25 mouse cellular contexts compared by ENCODE assay signal in the genomic region with DNA sequence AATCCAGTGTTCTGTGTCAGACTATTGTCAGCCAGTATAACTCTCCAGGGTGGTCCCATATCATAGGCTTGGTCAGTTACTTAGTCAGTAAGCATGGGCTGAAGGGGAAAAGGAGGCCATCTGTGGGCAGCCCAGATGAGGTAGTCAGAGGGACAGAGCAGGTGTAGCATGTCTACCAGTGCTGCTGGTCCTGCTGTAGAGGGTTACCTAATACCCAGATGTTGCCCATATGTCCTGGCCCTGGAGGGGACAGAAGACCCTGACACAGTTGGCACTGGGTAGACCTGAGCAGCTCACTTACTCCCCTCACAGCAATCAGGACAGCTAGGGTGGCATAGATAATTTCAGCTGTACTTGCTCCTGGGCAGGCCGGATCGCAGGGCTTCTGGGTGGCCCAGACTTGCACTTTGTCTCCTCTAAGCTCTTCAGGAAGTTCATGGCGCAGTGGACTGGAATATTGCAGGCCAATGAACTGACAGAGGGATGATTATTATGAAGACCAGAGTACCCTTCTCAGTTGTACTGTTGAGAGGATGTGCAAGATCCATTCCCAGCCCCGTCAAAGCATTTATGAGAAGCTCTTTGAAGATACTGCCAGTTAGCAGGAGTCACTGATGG. TPM values are rescaled to one million over a fixed set of nuclear protein-coding genes. Genes with fewer than 3 reads are reported as not detected.
DNase-seq lines count a peak whose midpoint lies in the region; ATAC-seq lines count a peak whose summit lies in the region.
"Had no signal": no experiment of that assay in that cellular context is flagged by ENCODE, and none has a peak within 500 bp of the region (broad histone marks: within the 10 kb centered on the region; RNA-seq: fewer than 3 reads in every experiment).

No protein-coding gene starts in this region.

- peaks cover 36% of the 10 kb centered on the region for H3K36me3 ChIP-seq in hindbrain, embryonic 12.5 days
- peaks cover 50% of the 10 kb centered on the region for H3K36me3 ChIP-seq in hindbrain, embryonic 14.5 days (replicated peaks; ENCODE audit: control insufficient read depth, insufficient read depth)
- peaks cover 6% of the 10 kb centered on the region for H3K36me3 ChIP-seq in kidney, embryonic 15.5 days
- no peaks in the 10 kb centered on the region for H3K36me3 ChIP-seq in kidney, embryonic 16.5 days (ENCODE audit: insufficient read depth, low read length)
- H3K36me3 ChIP-seq in limb, embryonic 12.5 days = peaks cover 23% of the 10 kb centered on the region; the same call in 1 of the 2 replicates
- H3K36me3 ChIP-seq: liver, embryonic 15.5 days had no signal

- DNase-seq in heart, adult 11 months = peak; percentile 79
- no peak for DNase-seq in heart, adult 9 months (ENCODE audit: low spot score in 2 of 2)
- no peak for DNase-seq in hindbrain, embryonic 14.5 days (ENCODE audit: low spot score)
- no peak for DNase-seq in cerebellum, adult 8-10 months
- DNase-seq: adrenal gland, adult 8-10 months; layer of hippocampus, adult 9-11 months; thymus, postnatal 14 days had no signal

- 0 out of 2 replicates have a peak, but pooled peaks have one; percentile 52 for ATAC-seq in hindbrain, embryonic 12.5 days (ENCODE audit: low FRiP score)
- no peak for ATAC-seq in hindbrain, embryonic 14.5 days (ENCODE audit: low FRiP score)
- no peak for ATAC-seq in kidney, embryonic 15.5 days (replicated peaks; ENCODE audit: low FRiP score)
- no peak for ATAC-seq in kidney, embryonic 16.5 days (ENCODE audit: low FRiP score, low TSS enrichment)
- ATAC-seq in limb, embryonic 12.5 days (ENCODE audit: insufficient number of reproducible peaks, insufficient read depth, low FRiP score, low TSS enrichment, low read depth) = no peak; the same call in 1 of the 2 replicates
- ATAC-seq: CD4-positive, CD25-positive, alpha-beta regulatory T cell, adult 4 months; forebrain, embryonic 13.5 days; midbrain, embryonic 16.5 days; Patski had no signal

- WGBS in hindbrain, embryonic 12.5 days = 89% methylated on average over 4 of the region's 4 CpGs
- 99% methylated on average over 4 of the region's 4 CpGs for WGBS in hindbrain, embryonic 14.5 days
- WGBS in kidney, embryonic 15.5 days = 82% methylated on average over 4 of the region's 4 CpGs
- WGBS in kidney, embryonic 16.5 days = 80% methylated on average over 4 of the region's 4 CpGs
- WGBS in limb, embryonic 12.5 days = 82% methylated on average over 4 of the region's 4 CpGs

- no peak overlapping the region for H3K4me3 ChIP-seq in hindbrain, embryonic 12.5 days
- H3K4me3 ChIP-seq in hindbrain, embryonic 14.5 days (replicated peaks; ENCODE audit: low read length) = no peak overlapping the region
- no peak overlapping the region for H3K4me3 ChIP-seq in kidney, embryonic 15.5 days (replicated peaks)
- H3K4me3 ChIP-seq in kidney, embryonic 16.5 days (ENCODE audit: low read length) = no peak overlapping the region
- no peak overlapping the region for H3K4me3 ChIP-seq in limb, embryonic 12.5 days (replicated peaks)
- H3K4me3 ChIP-seq: embryonic facial prominence, embryonic 12.5 days; erythroblast, embryonic 14.5 days; forebrain, embryonic 13.5 days; hindbrain, embryonic 15.5 days; left cerebral cortex, adult 2 months; liver, embryonic 15.5 days; megakaryocyte, embryonic 14.5 days had no signal

- H3K9me3 ChIP-seq in hindbrain, embryonic 12.5 days (replicated peaks) = no peaks in the 10 kb centered on the region
- no peaks in the 10 kb centered on the region for H3K9me3 ChIP-seq in hindbrain, embryonic 14.5 days (ENCODE audit: control insufficient read depth, low read length)
- no peaks in the 10 kb centered on the region for H3K9me3 ChIP-seq in kidney, embryonic 15.5 days (replicated peaks)
- no peaks in the 10 kb centered on the region for H3K9me3 ChIP-seq in kidney, embryonic 16.5 days (ENCODE audit: low read length)
- H3K9me3 ChIP-seq in limb, embryonic 12.5 days = no peaks in the 10 kb centered on the region
- H3K9me3 ChIP-seq: embryonic facial prominence, embryonic 12.5 days; forebrain, embryonic 13.5 days; hindbrain, embryonic 15.5 days; liver, embryonic 15.5 days had no signal

- H3K27ac ChIP-seq in hindbrain, embryonic 12.5 days = no peak overlapping the region
- H3K27ac ChIP-seq in hindbrain, embryonic 14.5 days = no peak overlapping the region
- H3K27ac ChIP-seq in kidney, embryonic 15.5 days = peak overlapping the region; percentile 67; the same call in 1 of the 2 replicates
- no peak overlapping the region for H3K27ac ChIP-seq in kidney, embryonic 16.5 days (ENCODE audit: low read length)
- H3K27ac ChIP-seq in limb, embryonic 12.5 days = peak overlapping the region; percentile 67; the same call in 1 of the 2 replicates
- H3K27ac ChIP-seq: forebrain, embryonic 13.5 days; hindbrain, embryonic 15.5 days; kidney, postnatal 0 days; left cerebral cortex, adult 2 months; liver, embryonic 15.5 days had no signal

- no peak overlapping the region for H3K4me2 ChIP-seq in hindbrain, embryonic 12.5 days (replicated peaks)
- no peak overlapping the region for H3K4me2 ChIP-seq in hindbrain, embryonic 14.5 days (replicated peaks)
- H3K4me2 ChIP-seq in kidney, embryonic 15.5 days = no peak overlapping the region
- H3K4me2 ChIP-seq in kidney, embryonic 16.5 days (replicated peaks; ENCODE audit: low read depth, low read length) = no peak overlapping the region
- no peak overlapping the region for H3K4me2 ChIP-seq in limb, embryonic 12.5 days
- H3K4me2 ChIP-seq: embryonic facial prominence, embryonic 12.5 days; forebrain, embryonic 13.5 days; hindbrain, embryonic 15.5 days; liver, embryonic 15.5 days had no signal

- H3K9ac ChIP-seq in hindbrain, embryonic 12.5 days = no peak overlapping the region
- H3K9ac ChIP-seq in hindbrain, embryonic 14.5 days = no peak overlapping the region
- H3K9ac ChIP-seq in kidney, embryonic 15.5 days = no peak overlapping the region
- H3K9ac ChIP-seq in kidney, embryonic 16.5 days (replicated peaks; ENCODE audit: low read length) = no peak overlapping the region
- no peak overlapping the region for H3K9ac ChIP-seq in limb, embryonic 12.5 days (replicated peaks)
- H3K9ac ChIP-seq: embryonic facial prominence, embryonic 12.5 days; forebrain, embryonic 13.5 days; hindbrain, embryonic 15.5 days; liver, embryonic 15.5 days had no signal

- no peaks in the 10 kb centered on the region for H3K27me3 ChIP-seq in hindbrain, embryonic 12.5 days
- no peaks in the 10 kb centered on the region for H3K27me3 ChIP-seq in hindbrain, embryonic 14.5 days (ENCODE audit: control insufficient read depth, insufficient read depth, low read length)
- H3K27me3 ChIP-seq in kidney, embryonic 15.5 days = no peaks in the 10 kb centered on the region
- no peaks in the 10 kb centered on the region for H3K27me3 ChIP-seq in kidney, embryonic 16.5 days (ENCODE audit: insufficient read depth, low read length)
- H3K27me3 ChIP-seq in limb, embryonic 12.5 days = no peaks in the 10 kb centered on the region
- H3K27me3 ChIP-seq: embryonic facial prominence, embryonic 12.5 days; forebrain, embryonic 13.5 days; hindbrain, embryonic 15.5 days; liver, embryonic 15.5 days; megakaryocyte, embryonic 14.5 days; Patski had no signal

- H3K4me1 ChIP-seq in hindbrain, embryonic 12.5 days = 0 out of 2 replicates have a peak, but pooled peaks cover 5% of the 10 kb centered on the region
- no peaks in the 10 kb centered on the region for H3K4me1 ChIP-seq in hindbrain, embryonic 14.5 days (replicated peaks; ENCODE audit: control insufficient read depth, insufficient read depth, low read length)
- H3K4me1 ChIP-seq in kidney, embryonic 15.5 days = peaks cover 34% of the 10 kb centered on the region
- H3K4me1 ChIP-seq in kidney, embryonic 16.5 days (ENCODE audit: insufficient read depth, low read length) = peaks cover 30% of the 10 kb centered on the region
- H3K4me1 ChIP-seq in limb, embryonic 12.5 days (replicated peaks) = peaks cover 14% of the 10 kb centered on the region

RNA-seq across cellular contexts. Expression of a gene that starts 6.8 kb away (rescaled TPM):
- 1.8 and 3.3 TPM in 2 replicates for polyA plus RNA-seq in hindbrain, embryonic 12.5 days (2016; fragmentation: Nextera tagmentation; extraction: Ambion mirVana)
- polyA plus RNA-seq in hindbrain, embryonic 14.5 days (2014; fragmentation: Nextera tagmentation; extraction: Ambion mirVana) = 5.2 and 8.2 TPM in 2 replicates
- 55.4 and 68.7 TPM in 2 replicates for polyA plus RNA-seq in kidney, embryonic 15.5 days (2015; fragmentation: Nextera tagmentation; extraction: Ambion mirVana)
- polyA plus RNA-seq in kidney, embryonic 16.5 days (2015; fragmentation: Nextera tagmentation; extraction: Ambion mirVana) = 64.5 and 76.1 TPM in 2 replicates
- polyA plus RNA-seq in limb, embryonic 12.5 days (2016; fragmentation: Nextera tagmentation; extraction: Ambion mirVana) = 4.9 and 6.9 TPM in 2 replicates
- polyA plus RNA-seq: erythroblast, embryonic 14.5 days had no signal

RNA-seq across cellular contexts. Expression of a gene that starts 11.2 kb away (rescaled TPM):
- polyA plus RNA-seq in hindbrain, embryonic 12.5 days (2016; fragmentation: Nextera tagmentation; extraction: Ambion mirVana) = 19.7 and 22.5 TPM in 2 replicates
- polyA plus RNA-seq in hindbrain, embryonic 14.5 days (2014; fragmentation: Nextera tagmentation; extraction: Ambion mirVana) = 18.2 and 20.8 TPM in 2 replicates
- polyA plus RNA-seq in kidney, embryonic 15.5 days (2015; fragmentation: Nextera tagmentation; extraction: Ambion mirVana) = 12.8 and 16.4 TPM in 2 replicates
- polyA plus RNA-seq in kidney, embryonic 16.5 days (2015; fragmentation: Nextera tagmentation; extraction: Ambion mirVana) = 14.3 and 14.5 TPM in 2 replicates
- polyA plus RNA-seq in limb, embryonic 12.5 days (2016; fragmentation: Nextera tagmentation; extraction: Ambion mirVana) = 9.0 and 11.4 TPM in 2 replicates

RNA-seq across cellular contexts. Expression of a gene that starts 23.6 kb away (rescaled TPM):
- not detected in 2 replicates for polyA plus RNA-seq in hindbrain, embryonic 12.5 days (2016; fragmentation: Nextera tagmentation; extraction: Ambion mirVana)
- polyA plus RNA-seq in hindbrain, embryonic 14.5 days (2014; fragmentation: Nextera tagmentation; extraction: Ambion mirVana) = not detected in 2 replicates
- not detected in 2 replicates for polyA plus RNA-seq in kidney, embryonic 15.5 days (2015; fragmentation: Nextera tagmentation; extraction: Ambion mirVana)
- not detected in 2 replicates for polyA plus RNA-seq in kidney, embryonic 16.5 days (2015; fragmentation: Nextera tagmentation; extraction: Ambion mirVana)
- not detected in 2 replicates for polyA plus RNA-seq in limb, embryonic 12.5 days (2016; fragmentation: Nextera tagmentation; extraction: Ambion mirVana)
- polyA plus RNA-seq: CD4-positive, CD25-positive, alpha-beta regulatory T cell, adult 4 months; embryonic facial prominence, embryonic 12.5 days; erythroblast, embryonic 14.5 days; forebrain, embryonic 13.5 days; frontal cortex, adult 2 months; heart, postnatal 0 days; hindbrain, embryonic 15.5 days; limb, embryonic 11.5 days; liver, embryonic 15.5 days; midbrain, embryonic 16.5 days; Patski had no signal

RNA-seq across cellular contexts. Expression of a gene that starts 27.9 kb away (rescaled TPM):
- polyA plus RNA-seq in hindbrain, embryonic 12.5 days (2016; fragmentation: Nextera tagmentation; extraction: Ambion mirVana) = 43.1 and 43.9 TPM in 2 replicates
- 37.4 and 41.7 TPM in 2 replicates for polyA plus RNA-seq in hindbrain, embryonic 14.5 days (2014; fragmentation: Nextera tagmentation; extraction: Ambion mirVana)
- 43.8 and 47.3 TPM in 2 replicates for polyA plus RNA-seq in kidney, embryonic 15.5 days (2015; fragmentation: Nextera tagmentation; extraction: Ambion mirVana)
- polyA plus RNA-seq in kidney, embryonic 16.5 days (2015; fragmentation: Nextera tagmentation; extraction: Ambion mirVana) = 52.9 and 59.3 TPM in 2 replicates
- polyA plus RNA-seq in limb, embryonic 12.5 days (2016; fragmentation: Nextera tagmentation; extraction: Ambion mirVana) = 43.2 and 46.4 TPM in 2 replicates

RNA-seq across cellular contexts. Expression of a gene that starts 27.9 kb away (rescaled TPM):
- polyA plus RNA-seq in hindbrain, embryonic 12.5 days (2016; fragmentation: Nextera tagmentation; extraction: Ambion mirVana) = not detected in 2 replicates
- polyA plus RNA-seq in hindbrain, embryonic 14.5 days (2014; fragmentation: Nextera tagmentation; extraction: Ambion mirVana) = 0.74 and 0.78 TPM in 2 replicates
- not detected in 2 replicates for polyA plus RNA-seq in kidney, embryonic 15.5 days (2015; fragmentation: Nextera tagmentation; extraction: Ambion mirVana)
- 0.69 TPM in 1 of 2 replicates, not detected in the other for polyA plus RNA-seq in kidney, embryonic 16.5 days (2015; fragmentation: Nextera tagmentation; extraction: Ambion mirVana)
- 0.72 TPM in 1 of 2 replicates, not detected in the other for polyA plus RNA-seq in limb, embryonic 12.5 days (2016; fragmentation: Nextera tagmentation; extraction: Ambion mirVana)
- polyA plus RNA-seq: CD4-positive, CD25-positive, alpha-beta regulatory T cell, adult 4 months; embryonic facial prominence, embryonic 12.5 days; erythroblast, embryonic 14.5 days; forebrain, embryonic 13.5 days; frontal cortex, adult 2 months; heart, postnatal 0 days; kidney, postnatal 0 days; limb, embryonic 11.5 days; liver, embryonic 15.5 days; midbrain, embryonic 16.5 days had no signal

Comparison
In these comparisons a context has a peak if more than half of its experiments do, and no peak if none do; other contexts are left out.
1. H3K27ac ChIP-seq: peak in kidney, embryonic 15.5 days (single experiment) and limb, embryonic 12.5 days (single experiment); none in hindbrain, embryonic 12.5 days (single experiment), hindbrain, embryonic 14.5 days (single experiment) and kidney, embryonic 16.5 days (single experiment).